ENCODE assay signal across 10 mouse cellular contexts in the genomic region with DNA sequence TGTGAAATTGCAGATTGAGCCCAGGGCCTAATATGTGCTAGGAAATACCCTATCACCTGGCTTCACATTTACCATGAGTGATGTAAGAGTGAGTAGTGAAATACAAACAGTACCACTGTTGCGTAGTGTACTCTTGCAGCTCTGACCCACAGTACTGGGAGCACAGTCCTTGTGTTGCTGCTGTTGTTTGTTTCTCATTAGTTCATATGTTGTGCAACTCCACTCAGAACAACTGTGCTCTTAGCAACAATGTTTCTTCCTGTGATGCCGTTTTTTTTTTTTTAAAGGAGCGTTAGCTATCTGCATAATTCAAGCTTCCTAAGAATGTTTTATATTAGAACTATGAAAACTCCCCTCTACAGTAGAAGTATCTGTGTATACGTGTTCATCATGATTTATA. TPM values are rescaled to one million over a fixed set of nuclear protein-coding genes. Genes with fewer than 3 reads are reported as not detected.
A peak's percentile ranks its signal among the peaks of the same experiment; 100 is the strongest.
DNase-seq lines count a peak whose midpoint lies in the region; ATAC-seq lines count a peak whose summit lies in the region.
"Had no signal": no experiment of that assay in that cellular context is flagged by ENCODE, and none has a peak within 500 bp of the region (broad histone marks: within the 10 kb centered on the region; RNA-seq: fewer than 3 reads in every experiment).

No protein-coding gene starts in this region.

- ATAC-seq in kidney, embryonic 16.5 days (ENCODE audit: low FRiP score, low TSS enrichment) = no peak
- ATAC-seq in liver, embryonic 11.5 days (replicated peaks; ENCODE audit: low FRiP score) = no peak
- ATAC-seq in midbrain, embryonic 15.5 days (replicated peaks) = no peak
- no peak for ATAC-seq in megakaryocyte-erythroid progenitor cell, adult 5-6 weeks (replicated peaks; ENCODE audit: low FRiP score, low TSS enrichment, poor library complexity, severe bottlenecking)

- H3K4me1 ChIP-seq in kidney, embryonic 16.5 days (ENCODE audit: insufficient read depth, low read length) = peaks cover 17% of the 10 kb centered on the region
- H3K4me1 ChIP-seq in liver, embryonic 11.5 days (replicated peaks; ENCODE audit: control insufficient read depth, insufficient read depth, low read length) = peaks cover 10% of the 10 kb centered on the region
- H3K4me1 ChIP-seq in midbrain, embryonic 15.5 days = peaks cover 25% of the 10 kb centered on the region

- no peak overlapping the region for H3K9ac ChIP-seq in kidney, embryonic 16.5 days (replicated peaks; ENCODE audit: low read length)
- no peak overlapping the region for H3K9ac ChIP-seq in liver, embryonic 11.5 days (ENCODE audit: low read depth, low read length)
- no peak overlapping the region for H3K9ac ChIP-seq in midbrain, embryonic 15.5 days

- 70% methylated on average over 4 of the region's 4 CpGs for WGBS in kidney, embryonic 16.5 days
- 72% methylated on average over 4 of the region's 4 CpGs for WGBS in liver, embryonic 11.5 days
- 49% methylated on average over 4 of the region's 4 CpGs for WGBS in midbrain, embryonic 15.5 days

- H3K27me3 ChIP-seq in kidney, embryonic 16.5 days (ENCODE audit: insufficient read depth, low read length) = no peaks in the 10 kb centered on the region
- no peaks in the 10 kb centered on the region for H3K27me3 ChIP-seq in liver, embryonic 11.5 days (replicated peaks; ENCODE audit: control insufficient read depth, insufficient read depth, low read length)
- no peaks in the 10 kb centered on the region for H3K27me3 ChIP-seq in midbrain, embryonic 15.5 days (replicated peaks)

- peak overlapping the region; percentile 47; the same call in 1 of the 2 replicates for H3K4me2 ChIP-seq in kidney, embryonic 16.5 days (replicated peaks; ENCODE audit: low read depth, low read length)
- H3K4me2 ChIP-seq in liver, embryonic 11.5 days = peak overlapping the region; percentile 90
- peak overlapping the region; percentile 67 for H3K4me2 ChIP-seq in midbrain, embryonic 15.5 days

- no peak overlapping the region for H3K4me3 ChIP-seq in kidney, embryonic 16.5 days (ENCODE audit: low read length)
- H3K4me3 ChIP-seq in liver, embryonic 11.5 days (ENCODE audit: low read depth, low read length) = no peak overlapping the region
- H3K4me3 ChIP-seq in midbrain, embryonic 15.5 days = no peak overlapping the region

- 0 out of 2 replicates have a peak, but pooled peaks cover 11% of the 10 kb centered on the region for H3K36me3 ChIP-seq in kidney, embryonic 16.5 days (ENCODE audit: insufficient read depth, low read length)
- H3K36me3 ChIP-seq in liver, embryonic 11.5 days (ENCODE audit: control insufficient read depth, insufficient read depth, low read length) = no peaks in the 10 kb centered on the region; the same call in 1 of the 2 replicates
- H3K36me3 ChIP-seq in midbrain, embryonic 15.5 days (replicated peaks) = peaks cover 19% of the 10 kb centered on the region; the same call in 1 of the 2 replicates

- H3K9me3 ChIP-seq in kidney, embryonic 16.5 days (ENCODE audit: low read length) = no peaks in the 10 kb centered on the region
- H3K9me3 ChIP-seq in liver, embryonic 11.5 days (ENCODE audit: control insufficient read depth, low read length) = no peaks in the 10 kb centered on the region
- no peaks in the 10 kb centered on the region for H3K9me3 ChIP-seq in midbrain, embryonic 15.5 days

- H3K27ac ChIP-seq in kidney, embryonic 16.5 days (ENCODE audit: low read length) = no peak overlapping the region
- peak overlapping the region; percentile 64; the same call in 1 of the 2 replicates for H3K27ac ChIP-seq in liver, embryonic 11.5 days (ENCODE audit: low read depth, low read length)
- H3K27ac ChIP-seq in midbrain, embryonic 15.5 days = peak overlapping the region; percentile 70

- DNase-seq in kidney, adult 11 months = no peak
- DNase-seq in fat pad, adult 2 months (ENCODE audit: extremely low read depth, low read depth, low spot score) = peak; percentile 46
- DNase-seq in liver, embryonic 11.5 days (ENCODE audit: low spot score) = no peak
- DNase-seq in right cerebral cortex, adult 2 months (ENCODE audit: low spot score in 2 of 2) = no peak
- no peak for DNase-seq in right cerebral cortex, postnatal 25 days
- DNase-seq: heart, postnatal 4 days; spleen, adult 18-20 months had no signal

RNA-seq across cellular contexts. Expression of a gene that starts 1.6 kb away (rescaled TPM):
- polyA plus RNA-seq in kidney, embryonic 16.5 days (2015; fragmentation: Nextera tagmentation; extraction: Ambion mirVana) = 5.9 and 7.1 TPM in 2 replicates
- polyA plus RNA-seq in liver, embryonic 11.5 days (2014; fragmentation: Nextera tagmentation; extraction: Ambion mirVana) = 7.3 and 7.9 TPM in 2 replicates
- polyA plus RNA-seq in midbrain, embryonic 15.5 days (2015; fragmentation: Nextera tagmentation; extraction: Ambion mirVana) = 6.8 and 8.5 TPM in 2 replicates
- total RNA-seq in megakaryocyte-erythroid progenitor cell, adult 5-6 weeks (2014; fragmentation: Nextera tagmentation) = 20.2 and 32.4 TPM in 2 replicates
- total RNA-seq in megakaryocyte-erythroid progenitor cell, adult 5-6 weeks (2017) = 17.8 and 23.2 TPM in 2 replicates

RNA-seq across cellular contexts. Expression of a gene that starts 57.8 kb away (rescaled TPM):
- polyA plus RNA-seq in kidney, embryonic 16.5 days (2015; fragmentation: Nextera tagmentation; extraction: Ambion mirVana) = 58.2 and 59.7 TPM in 2 replicates
- polyA plus RNA-seq in liver, embryonic 11.5 days (2014; fragmentation: Nextera tagmentation; extraction: Ambion mirVana) = 30.1 and 31.8 TPM in 2 replicates
- polyA plus RNA-seq in midbrain, embryonic 15.5 days (2015; fragmentation: Nextera tagmentation; extraction: Ambion mirVana) = 68.4 and 76.4 TPM in 2 replicates
- 39.7 and 43.1 TPM in 2 replicates for total RNA-seq in megakaryocyte-erythroid progenitor cell, adult 5-6 weeks (2014; fragmentation: Nextera tagmentation)
- 35.8 and 44.9 TPM in 2 replicates for total RNA-seq in megakaryocyte-erythroid progenitor cell, adult 5-6 weeks (2017)
